Mouse (Mus musculus): ENCODE data around the gene Ncl.

- TF ChIP-seq CTCF (IDR thresholded peaks at IDR 0.05; ENCODE audit: low read depth) = 0 out of 2 replicates have a peak, but pooled peaks have one; percentile 2
- no peak; the same call in 1 of the 2 replicates for TF ChIP-seq EP300 (IDR thresholded peaks at IDR 0.05; ENCODE audit: low read depth)
Measured at GRCm38 (mm10) chr1:86358906-86359797, at the start of gene Ncl.

Data from liver, postnatal 0 days (tissue).